Mouse (Mus musculus) cerebellum, adult 11 months (tissue): Measurements from ENCODE around the gene Tmem170b.
"Not testable (repeated sequence)": the region's sequence is repeated elsewhere in the genome, so short reads cannot be mapped to it uniquely, and the experiment has no call there.

Experiments
- DNase-seq: peaks from one replicate; pipeline ENCODE4 v3.0.0; 2022

The Tmem170b gene

DNA sequence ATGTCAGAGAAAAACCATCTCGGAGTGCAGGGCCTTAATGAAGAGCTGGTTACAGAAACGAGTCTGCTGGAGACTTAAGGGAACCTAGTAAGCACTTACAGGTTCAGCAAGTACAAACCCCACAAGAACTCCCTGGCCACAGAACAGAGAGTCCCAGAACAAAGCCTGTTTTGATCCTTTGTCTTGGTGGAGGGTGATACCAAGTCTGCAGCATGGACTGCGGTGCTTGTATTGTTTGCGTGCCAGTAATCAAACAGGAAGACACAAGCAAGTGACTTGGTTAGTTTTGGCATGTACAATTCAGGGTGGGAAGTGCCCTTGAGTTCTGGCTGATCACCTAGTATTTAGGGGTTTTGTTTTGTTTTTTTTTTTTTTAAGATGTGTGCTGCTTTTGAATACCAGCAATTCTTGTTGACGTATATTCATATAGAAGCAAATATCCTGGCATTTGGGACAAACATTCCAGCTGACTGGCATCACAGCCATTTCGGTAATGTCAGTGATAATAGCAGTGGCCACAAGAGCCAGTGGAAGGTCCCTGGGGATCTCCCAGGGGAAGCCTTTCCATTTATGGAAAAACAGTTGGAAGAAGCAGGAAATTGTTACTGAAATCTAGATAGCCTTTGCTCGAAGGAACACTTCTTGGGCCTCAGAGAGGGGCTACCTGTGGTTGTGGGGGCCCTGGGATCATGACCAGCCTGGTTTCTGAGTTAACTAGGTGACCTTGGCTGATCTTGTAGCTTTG lies 64.9 kb downstream of the Tmem170b start:
- DNase-seq = no peak

- no peak for DNase-seq
Measured at GRCm38 (mm10) chr13:41671136-41671705, 65.5 kb downstream of the Tmem170b start.

DNA sequence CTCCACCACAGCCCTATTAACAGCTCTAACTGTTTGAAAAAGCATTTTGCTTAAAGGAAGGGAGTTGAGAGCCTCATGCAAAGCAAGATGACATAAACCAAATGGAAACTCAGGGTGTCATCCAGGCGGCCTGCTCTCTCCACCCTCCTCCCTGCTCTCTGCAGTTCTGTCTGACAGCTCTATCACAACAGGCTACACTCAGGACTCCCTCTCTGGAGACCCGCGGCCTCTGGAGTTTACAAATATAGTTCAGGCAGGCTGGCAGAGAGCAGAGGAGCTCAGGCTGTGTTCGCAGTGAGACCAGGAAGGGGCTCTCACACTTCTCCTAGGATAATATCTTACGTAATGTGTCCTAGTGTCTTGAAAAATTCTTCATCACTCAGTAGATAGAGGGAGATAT lies 67.2 kb downstream of the Tmem170b start:
- not testable (repeated sequence) for DNase-seq

- DNase-seq = no peak
Measured at GRCm38 (mm10) chr13:41673541-41673940, 67.8 kb downstream of the Tmem170b start.

- DNase-seq = not testable (repeated sequence)
Measured at GRCm38 (mm10) chr13:41674608-41675007, 68.9 kb downstream of the Tmem170b start.

- no peak for DNase-seq
Measured at GRCm38 (mm10) chr13:41675498-41675897, 69.8 kb downstream of the Tmem170b start.

DNA sequence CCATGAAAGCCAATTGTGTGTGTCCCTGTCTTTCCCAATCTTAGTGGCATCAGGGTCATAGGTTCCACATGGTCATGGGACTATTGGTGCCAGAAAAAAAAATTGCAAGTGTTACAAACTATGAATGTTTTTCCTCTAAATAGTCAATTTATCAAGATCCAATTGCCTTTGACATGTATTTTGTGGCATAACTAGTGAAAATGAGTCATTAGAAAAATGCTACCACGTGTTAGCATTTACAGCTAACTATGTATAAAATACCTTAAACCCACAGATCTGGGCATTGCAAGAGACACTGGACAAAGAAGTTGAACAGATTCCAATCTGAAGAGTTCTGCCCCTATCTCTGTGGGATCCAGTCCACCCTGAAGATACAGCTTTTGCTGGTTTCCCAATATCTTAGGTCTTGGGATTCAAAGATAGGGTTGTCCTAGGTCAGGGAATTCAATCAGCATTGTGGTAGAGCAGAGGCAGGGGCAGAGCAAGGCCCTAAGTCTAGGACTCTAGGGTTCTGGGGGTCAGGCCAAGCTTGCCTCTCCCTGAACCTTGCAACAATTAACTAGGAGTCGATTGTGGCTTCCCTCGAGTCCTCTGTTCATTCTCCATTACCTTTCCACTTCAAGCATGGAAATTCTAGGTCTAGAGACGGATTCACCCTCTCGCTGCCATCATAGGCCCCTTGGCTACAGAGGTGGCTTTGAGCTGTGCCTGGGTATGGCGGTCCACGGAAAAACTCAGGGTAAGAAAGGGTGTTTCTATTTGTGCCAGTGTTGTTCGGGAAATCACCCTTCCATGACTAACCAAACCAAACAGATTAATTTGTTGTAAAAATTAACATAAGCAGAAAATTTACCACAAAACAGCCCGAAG lies 70.5 kb downstream of the Tmem170b start:
- no peak for DNase-seq

- DNase-seq = no peak
Measured at GRCm38 (mm10) chr13:41676836-41677186, 71.1 kb downstream of the Tmem170b start.

DNA sequence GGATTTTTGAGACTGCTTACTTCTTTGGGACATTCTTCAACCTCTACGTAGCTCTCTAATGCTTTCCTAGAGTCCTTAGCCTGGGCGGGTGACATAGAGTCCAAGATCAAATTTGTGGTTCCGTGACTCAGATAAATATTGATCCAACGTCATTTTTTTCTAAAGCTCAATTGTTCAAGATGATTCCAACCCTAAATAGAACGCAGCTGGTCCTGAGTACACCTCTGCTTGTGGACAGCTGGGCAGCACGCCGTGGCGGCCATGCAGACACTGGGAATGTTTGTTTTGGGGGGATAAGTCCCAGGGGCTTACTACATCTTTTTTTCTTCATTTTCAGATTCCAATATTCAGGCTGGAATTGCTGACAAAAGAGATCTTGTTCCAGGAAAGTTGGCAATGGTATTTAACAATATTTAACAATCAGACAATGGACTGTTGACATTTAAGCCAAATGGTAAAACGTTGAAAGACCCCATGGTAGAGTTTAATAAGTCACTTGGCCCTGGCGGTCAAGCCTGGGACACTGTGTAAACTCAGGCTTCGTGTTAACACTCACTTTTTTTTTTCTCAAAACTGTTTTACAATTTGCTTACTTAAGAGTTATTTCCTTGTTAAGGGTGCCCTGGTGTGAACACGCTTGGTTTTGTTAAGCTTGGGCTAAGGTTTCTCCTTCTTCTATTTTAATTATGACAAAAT lies 75.3 kb downstream of the Tmem170b start:
- no peak for DNase-seq

GRCm38 (mm10) chr13:41682341-41683119 lies 76.8 kb downstream of the Tmem170b start:
- no peak for DNase-seq

- DNase-seq = no peak
Measured at GRCm38 (mm10) chr13:41683356-41684012, 77.8 kb downstream of the Tmem170b start.

DNA sequence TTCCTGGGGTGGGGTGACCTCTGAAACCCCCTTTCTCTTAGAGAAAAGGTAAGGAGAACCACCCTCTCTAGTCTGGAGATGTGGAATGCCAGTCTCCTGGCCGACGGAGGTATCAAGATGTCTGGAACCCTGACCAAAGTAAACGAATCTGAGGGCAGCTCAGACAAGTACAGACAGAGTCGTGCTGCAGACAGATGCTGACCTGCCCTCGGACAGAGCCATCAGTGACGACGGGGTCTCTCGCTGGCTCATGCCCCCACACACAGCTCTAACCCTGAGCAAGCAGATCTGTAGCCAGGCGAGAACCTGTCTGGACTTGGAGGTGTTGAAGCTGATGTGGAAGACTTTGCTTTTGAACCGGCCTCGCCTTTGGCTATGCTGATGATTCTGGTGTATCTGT lies 79.8 kb downstream of the Tmem170b start:
- no peak for DNase-seq

- no peak for DNase-seq
Measured at GRCm38 (mm10) chr13:41689055-41689454, 83.3 kb downstream of the Tmem170b start.

GRCm38 (mm10) chr13:41689598-41690045 lies 83.9 kb downstream of the Tmem170b start:
- DNase-seq = no peak
